ENCODE assay signal across 20 mouse cellular contexts in genomic region chr7:133744209-133744608, GRCm38 (mm10). TPM values are rescaled to one million over a fixed set of nuclear protein-coding genes. Genes with fewer than 3 reads are reported as not detected.
A peak's percentile ranks its signal among the peaks of the same experiment; 100 is the strongest.
DNase-seq lines count a peak whose midpoint lies in the region; ATAC-seq and TF ChIP-seq lines count a peak whose summit lies in the region.
"Had no signal": no experiment of that assay in that cellular context is flagged by ENCODE, and none has a peak within 500 bp of the region (broad histone marks: within the 10 kb centered on the region; RNA-seq: fewer than 3 reads in every experiment).

No protein-coding gene starts in this region.

- ATAC-seq in heart, embryonic 11.5 days (replicated peaks; ENCODE audit: insufficient number of reproducible peaks, low FRiP score, low TSS enrichment), result no peak
- ATAC-seq in intestine, embryonic 16.5 days, result no peak
- no peak for ATAC-seq in intestine, embryonic 15.5 days
- ATAC-seq in neural tube, embryonic 15.5 days (ENCODE audit: low FRiP score), result no peak
- no peak for ATAC-seq in frontal cortex, adult (ENCODE audit: low TSS enrichment)
- ATAC-seq: forebrain, embryonic 14.5 days; midbrain, embryonic 13.5 days had no signal

- no peaks in the 10 kb centered on the region for H3K27me3 ChIP-seq in heart, embryonic 11.5 days (ENCODE audit: control insufficient read depth, insufficient read depth, low read length)
- H3K27me3 ChIP-seq in intestine, embryonic 16.5 days (replicated peaks; ENCODE audit: control insufficient read depth, insufficient read depth, low read length), result no peaks in the 10 kb centered on the region
- no peaks in the 10 kb centered on the region for H3K27me3 ChIP-seq in intestine, embryonic 15.5 days (replicated peaks)
- no peaks in the 10 kb centered on the region for H3K27me3 ChIP-seq in neural tube, embryonic 15.5 days (replicated peaks)
- H3K27me3 ChIP-seq: hindbrain, embryonic 13.5 days; liver, embryonic 13.5 days; midbrain, embryonic 13.5 days had no signal

- H3K9me3 ChIP-seq in heart, embryonic 11.5 days (replicated peaks; ENCODE audit: control insufficient read depth, low read length), result no peaks in the 10 kb centered on the region
- H3K9me3 ChIP-seq in intestine, embryonic 16.5 days (ENCODE audit: control insufficient read depth, low read length), result no peaks in the 10 kb centered on the region
- H3K9me3 ChIP-seq in intestine, embryonic 15.5 days, result no peaks in the 10 kb centered on the region
- no peaks in the 10 kb centered on the region for H3K9me3 ChIP-seq in neural tube, embryonic 15.5 days (replicated peaks)
- H3K9me3 ChIP-seq: G1E; hindbrain, embryonic 13.5 days; liver, embryonic 13.5 days; midbrain, embryonic 13.5 days had no signal

- peaks cover 29% of the 10 kb centered on the region for H3K4me1 ChIP-seq in heart, embryonic 11.5 days (ENCODE audit: control insufficient read depth, insufficient read depth, low read length)
- no peaks in the 10 kb centered on the region for H3K4me1 ChIP-seq in intestine, embryonic 16.5 days (ENCODE audit: control insufficient read depth, insufficient read depth, low read length)
- no peaks in the 10 kb centered on the region for H3K4me1 ChIP-seq in intestine, embryonic 15.5 days (replicated peaks)
- H3K4me1 ChIP-seq in bone marrow macrophage, adult 2 months (ENCODE audit: control insufficient read depth, insufficient read depth, low read length), result peaks cover 22% of the 10 kb centered on the region
- no peaks in the 10 kb centered on the region for H3K4me1 ChIP-seq in neural tube, embryonic 15.5 days
- H3K4me1 ChIP-seq: liver, embryonic 13.5 days; midbrain, embryonic 13.5 days had no signal

- no peak overlapping the region for H3K4me3 ChIP-seq in heart, embryonic 11.5 days (ENCODE audit: low read depth, low read length)
- no peak overlapping the region for H3K4me3 ChIP-seq in intestine, embryonic 16.5 days (ENCODE audit: low read length)
- H3K4me3 ChIP-seq in intestine, embryonic 15.5 days (replicated peaks), result no peak overlapping the region
- H3K4me3 ChIP-seq in bone marrow macrophage, adult 2 months (ENCODE audit: insufficient read depth, low read length), result no peak overlapping the region
- no peak overlapping the region for H3K4me3 ChIP-seq in neural tube, embryonic 15.5 days (replicated peaks)
- H3K4me3 ChIP-seq: hindbrain, embryonic 13.5 days; liver, embryonic 13.5 days; midbrain, embryonic 13.5 days had no signal

- H3K36me3 ChIP-seq in heart, embryonic 11.5 days (ENCODE audit: control insufficient read depth, insufficient read depth, low read length), result peaks cover 5% of the 10 kb centered on the region; the same call in 1 of the 2 replicates
- H3K36me3 ChIP-seq in intestine, embryonic 16.5 days (ENCODE audit: control insufficient read depth, insufficient read depth, low read length), result peaks cover 2% of the 10 kb centered on the region
- peaks cover 4% of the 10 kb centered on the region; the same call in 1 of the 2 replicates for H3K36me3 ChIP-seq in intestine, embryonic 15.5 days
- H3K36me3 ChIP-seq in neural tube, embryonic 15.5 days, result peaks cover 29% of the 10 kb centered on the region

- H3K9ac ChIP-seq in heart, embryonic 11.5 days (ENCODE audit: low read depth, low read length), result no peak overlapping the region
- no peak overlapping the region for H3K9ac ChIP-seq in intestine, embryonic 16.5 days (ENCODE audit: low read depth, low read length)
- H3K9ac ChIP-seq in intestine, embryonic 15.5 days, result no peak overlapping the region
- no peak overlapping the region for H3K9ac ChIP-seq in neural tube, embryonic 15.5 days (replicated peaks)
- H3K9ac ChIP-seq: hindbrain, embryonic 13.5 days; liver, embryonic 13.5 days; midbrain, embryonic 13.5 days had no signal

- TF ChIP-seq CTCF in bone marrow macrophage, adult 2 months (IDR thresholded peaks at IDR 0.05; ENCODE audit: low read depth, low read length), result no peak

- H3K4me2 ChIP-seq in heart, embryonic 11.5 days, result peak overlapping the region; percentile 20; the same call in 1 of the 2 replicates
- H3K4me2 ChIP-seq in intestine, embryonic 16.5 days (ENCODE audit: low read depth, low read length), result no peak overlapping the region
- no peak overlapping the region for H3K4me2 ChIP-seq in intestine, embryonic 15.5 days (replicated peaks)
- no peak overlapping the region for H3K4me2 ChIP-seq in neural tube, embryonic 15.5 days
- H3K4me2 ChIP-seq: hindbrain, embryonic 13.5 days; liver, embryonic 13.5 days; midbrain, embryonic 13.5 days had no signal

- peak overlapping the region; percentile 80 for H3K27ac ChIP-seq in heart, embryonic 11.5 days (ENCODE audit: low read depth, low read length)
- H3K27ac ChIP-seq in intestine, embryonic 16.5 days (ENCODE audit: low read length), result 0 out of 2 replicates have a peak overlapping the region, but pooled peaks have one; percentile 12
- H3K27ac ChIP-seq in intestine, embryonic 15.5 days, result no peak overlapping the region
- peak overlapping the region; percentile 65 for H3K27ac ChIP-seq in bone marrow macrophage, adult 2 months (ENCODE audit: insufficient read depth, low read depth, low read length)
- peak overlapping the region; percentile 51; the same call in 1 of the 2 replicates for H3K27ac ChIP-seq in neural tube, embryonic 15.5 days (replicated peaks)
- H3K27ac ChIP-seq: hindbrain, embryonic 13.5 days; liver, embryonic 13.5 days; midbrain, embryonic 13.5 days had no signal

- DNase-seq in heart, adult 9 months (ENCODE audit: low spot score in 2 of 2), result no peak
- DNase-seq: adrenal gland, adult 8-10 months; cerebellum, adult 2 months; gastrocnemius, postnatal 10 days; kidney, adult 2 months; kidney, postnatal 4 days; liver, embryonic 13.5 days; lung, postnatal 4 days; right cerebral cortex, postnatal 25 days; thymus, adult 18-20 months had no signal

- WGBS in heart, embryonic 11.5 days (ENCODE audit: insufficient replicate concordance), result 69% methylated on average over 1 of the region's 1 CpGs
- WGBS in intestine, embryonic 16.5 days, result 63% methylated on average over 1 of the region's 1 CpGs
- WGBS in intestine, embryonic 15.5 days, result 81% methylated on average over 1 of the region's 1 CpGs
- WGBS in neural tube, embryonic 15.5 days, result 80% methylated on average over 1 of the region's 1 CpGs

- TF ChIP-seq POLR2A in bone marrow macrophage, adult 2 months (IDR thresholded peaks at IDR 0.05; ENCODE audit: borderline replicate concordance, low read depth, low read length), result no peak

RNA-seq across cellular contexts. Expression of gene Fank1, which starts 32.5 kb away (rescaled TPM):
- polyA plus RNA-seq in heart, embryonic 11.5 days (2014; fragmentation: Nextera tagmentation; extraction: Ambion mirVana), result 0.10 TPM in 1 of 2 replicates, not detected in the other
- polyA plus RNA-seq in intestine, embryonic 16.5 days (2015; fragmentation: Nextera tagmentation; extraction: Ambion mirVana), result 0.54 and 0.56 TPM in 2 replicates
- polyA plus RNA-seq in intestine, embryonic 15.5 days (2015; fragmentation: Nextera tagmentation; extraction: Ambion mirVana), result 0.83 and 1.1 TPM in 2 replicates
- polyA plus RNA-seq in bone marrow macrophage, adult 2 months (2012; ENCODE audit: insufficient read depth, insufficient read length, missing spikeins), result not detected in 2 replicates
- 2.8 and 3.5 TPM in 2 replicates for polyA plus RNA-seq in neural tube, embryonic 15.5 days (2015; fragmentation: Nextera tagmentation; extraction: Ambion mirVana)
- polyA plus RNA-seq: G1E; liver, embryonic 13.5 days had no signal

RNA-seq across cellular contexts. Expression of gene Uros, which starts 34.3 kb away (rescaled TPM):
- 53.0 and 53.6 TPM in 2 replicates for polyA plus RNA-seq in heart, embryonic 11.5 days (2014; fragmentation: Nextera tagmentation; extraction: Ambion mirVana)
- 33.5 and 37.2 TPM in 2 replicates for polyA plus RNA-seq in intestine, embryonic 16.5 days (2015; fragmentation: Nextera tagmentation; extraction: Ambion mirVana)
- polyA plus RNA-seq in intestine, embryonic 15.5 days (2015; fragmentation: Nextera tagmentation; extraction: Ambion mirVana), result 33.6 and 34.7 TPM in 2 replicates
- 9.4 and 10.3 TPM in 2 replicates for polyA plus RNA-seq in bone marrow macrophage, adult 2 months (2012; ENCODE audit: insufficient read depth, insufficient read length, missing spikeins)
- polyA plus RNA-seq in neural tube, embryonic 15.5 days (2015; fragmentation: Nextera tagmentation; extraction: Ambion mirVana), result 51.3 and 52.2 TPM in 2 replicates

RNA-seq across cellular contexts. Expression of gene Bccip, which starts 35.1 kb away (rescaled TPM):
- 100 and 102 TPM in 2 replicates for polyA plus RNA-seq in heart, embryonic 11.5 days (2014; fragmentation: Nextera tagmentation; extraction: Ambion mirVana)
- polyA plus RNA-seq in intestine, embryonic 16.5 days (2015; fragmentation: Nextera tagmentation; extraction: Ambion mirVana), result 134 and 158 TPM in 2 replicates
- 165 TPM in 2 replicates for polyA plus RNA-seq in intestine, embryonic 15.5 days (2015; fragmentation: Nextera tagmentation; extraction: Ambion mirVana)
- polyA plus RNA-seq in bone marrow macrophage, adult 2 months (2012; ENCODE audit: insufficient read depth, insufficient read length, missing spikeins), result 54.1 and 65.1 TPM in 2 replicates
- polyA plus RNA-seq in neural tube, embryonic 15.5 days (2015; fragmentation: Nextera tagmentation; extraction: Ambion mirVana), result 103 and 109 TPM in 2 replicates

RNA-seq across cellular contexts. Expression of gene Dhx32, which starts 38.3 kb away (rescaled TPM):
- 24.7 and 30.8 TPM in 2 replicates for polyA plus RNA-seq in heart, embryonic 11.5 days (2014; fragmentation: Nextera tagmentation; extraction: Ambion mirVana)
- 89.5 and 93.9 TPM in 2 replicates for polyA plus RNA-seq in intestine, embryonic 16.5 days (2015; fragmentation: Nextera tagmentation; extraction: Ambion mirVana)
- polyA plus RNA-seq in intestine, embryonic 15.5 days (2015; fragmentation: Nextera tagmentation; extraction: Ambion mirVana), result 76.2 and 77.3 TPM in 2 replicates
- 13.7 and 16.0 TPM in 2 replicates for polyA plus RNA-seq in bone marrow macrophage, adult 2 months (2012; ENCODE audit: insufficient read depth, insufficient read length, missing spikeins)
- 37.4 and 38.2 TPM in 2 replicates for polyA plus RNA-seq in neural tube, embryonic 15.5 days (2015; fragmentation: Nextera tagmentation; extraction: Ambion mirVana)
